23 mouse cellular contexts compared by ENCODE assay signal in genomic region chr8:120110966-120111365, GRCm38 (mm10).
"Had no signal": no experiment of that assay in that cellular context is flagged by ENCODE, and none has a peak within 500 bp of the region (broad histone marks: within the 10 kb centered on the region; RNA-seq: fewer than 3 reads in every experiment).

No protein-coding gene starts in this region.

- ATAC-seq: hindbrain, postnatal 0 days; intestine, embryonic 16.5 days had no signal

- DNase-seq: gastrocnemius, adult 2 months; gastrocnemius, postnatal 10 days; gastrocnemius, postnatal 25 days; heart, adult 18-20 months; heart, postnatal 10 days; kidney, adult 11 months; kidney, adult 2 months; kidney, adult 9 months; kidney, postnatal 14 days; kidney, postnatal 36 days; layer of hippocampus, adult 9-11 months; layer of hippocampus, postnatal 36 days; left cerebral cortex, postnatal 4 days had no signal

- H3K27ac ChIP-seq: gastrocnemius, adult 2 months; heart, embryonic 10.5 days; hindbrain, embryonic 13.5 days; hindbrain, embryonic 15.5 days; hindbrain, postnatal 0 days; kidney, embryonic 15.5 days; kidney, postnatal 0 days; limb, embryonic 13.5 days; limb, embryonic 15.5 days had no signal

- H3K27me3 ChIP-seq: hindbrain, embryonic 15.5 days had no signal

- H3K9me3 ChIP-seq: heart, embryonic 10.5 days; hindbrain, embryonic 13.5 days; hindbrain, embryonic 15.5 days; kidney, embryonic 15.5 days; limb, embryonic 13.5 days; limb, embryonic 15.5 days had no signal

- H3K4me3 ChIP-seq: gastrocnemius, adult 2 months; heart, embryonic 10.5 days; heart, embryonic 12.5 days; hindbrain, embryonic 13.5 days; hindbrain, embryonic 15.5 days; kidney, embryonic 15.5 days; limb, embryonic 13.5 days; limb, embryonic 15.5 days had no signal

- H3K36me3 ChIP-seq: heart, embryonic 12.5 days; hindbrain, embryonic 15.5 days; limb, embryonic 13.5 days; limb, embryonic 15.5 days had no signal
